Mouse (Mus musculus): ENCODE results near the gene Olfr62. TPM values are rescaled to one million over a fixed set of nuclear protein-coding genes. Genes with fewer than 3 reads are reported as not detected.

The Olfr62 gene
- not detected for polyA plus RNA-seq (2012; fragmentation: generic; extraction: Trizol)
- long read RNA-seq, experiment 1 = 0 reads
- long read RNA-seq, experiment 2 = 0 reads

- no peaks in the 10 kb centered on the region for H3K79me2 ChIP-seq (ENCODE audit: control insufficient read depth, insufficient read depth)
- no peak within 1 kb of the TSS for H3ac ChIP-seq (ENCODE audit: control insufficient read depth, insufficient read length, low read depth)
- H3K79me3 ChIP-seq (ENCODE audit: low read depth) = no peaks in the 10 kb centered on the region
- TF ChIP-seq CTCF (IDR thresholded peaks at IDR 0.05; ENCODE audit: control insufficient read depth, insufficient read depth, insufficient read length) = no peak
- H3K36me3 ChIP-seq (ENCODE audit: control insufficient read depth, insufficient read depth) = no peaks in the 10 kb centered on the region
- peaks cover 15% of the 10 kb centered on the region for H3K27me3 ChIP-seq (ENCODE audit: control insufficient read depth, insufficient read depth, insufficient read length)
- no peak within 1 kb of the TSS for H3K4me3 ChIP-seq (ENCODE audit: insufficient read depth, poor library complexity, severe bottlenecking)
Observed at GRCm38 (mm10) chr4:118658652-118659051, at the start of gene Olfr62. TSS of gene Olfr62 (plus strand) at chr4:118658952.

- peaks cover 74% of the 10 kb centered on the region for H3K27me3 ChIP-seq (ENCODE audit: control insufficient read depth, insufficient read depth, insufficient read length)
- H3K36me3 ChIP-seq (ENCODE audit: control insufficient read depth, insufficient read depth) = no peaks in the 10 kb centered on the region
- H3K4me3 ChIP-seq (ENCODE audit: insufficient read depth, poor library complexity, severe bottlenecking) = no peak overlapping the region
- no peaks in the 10 kb centered on the region for H3K79me3 ChIP-seq (ENCODE audit: low read depth)
- H3ac ChIP-seq (ENCODE audit: control insufficient read depth, insufficient read length, low read depth) = no peak overlapping the region
- no peaks in the 10 kb centered on the region for H3K79me2 ChIP-seq (ENCODE audit: control insufficient read depth, insufficient read depth)
- TF ChIP-seq MAX (IDR thresholded peaks at IDR 0.05) (no peak), CEBPB (IDR thresholded peaks at IDR 0.05; ENCODE audit: low read depth) (no peak)
Observed at GRCm38 (mm10) chr4:118609836-118610235, 48.9 kb upstream of the Olfr62 start.

- H3K79me3 ChIP-seq (ENCODE audit: low read depth) = no peaks in the 10 kb centered on the region
- H3ac ChIP-seq (ENCODE audit: control insufficient read depth, insufficient read length, low read depth) = no peak overlapping the region
- peaks cover 58% of the 10 kb centered on the region for H3K27me3 ChIP-seq (ENCODE audit: control insufficient read depth, insufficient read depth, insufficient read length)
- TF ChIP-seq USF1 (IDR thresholded peaks at IDR 0.05; ENCODE audit: low read depth) = peak; percentile 31
- TF ChIP-seq CTCF (IDR thresholded peaks at IDR 0.05; ENCODE audit: control insufficient read depth, insufficient read depth, insufficient read length) = no peak
- H3K79me2 ChIP-seq (ENCODE audit: control insufficient read depth, insufficient read depth) = no peaks in the 10 kb centered on the region
- H3K36me3 ChIP-seq (ENCODE audit: control insufficient read depth, insufficient read depth) = no peaks in the 10 kb centered on the region
- no peak overlapping the region for H3K4me3 ChIP-seq (ENCODE audit: insufficient read depth, poor library complexity, severe bottlenecking)
Observed at GRCm38 (mm10) chr4:118612619-118613018, 46.1 kb upstream of the Olfr62 start.

DNA sequence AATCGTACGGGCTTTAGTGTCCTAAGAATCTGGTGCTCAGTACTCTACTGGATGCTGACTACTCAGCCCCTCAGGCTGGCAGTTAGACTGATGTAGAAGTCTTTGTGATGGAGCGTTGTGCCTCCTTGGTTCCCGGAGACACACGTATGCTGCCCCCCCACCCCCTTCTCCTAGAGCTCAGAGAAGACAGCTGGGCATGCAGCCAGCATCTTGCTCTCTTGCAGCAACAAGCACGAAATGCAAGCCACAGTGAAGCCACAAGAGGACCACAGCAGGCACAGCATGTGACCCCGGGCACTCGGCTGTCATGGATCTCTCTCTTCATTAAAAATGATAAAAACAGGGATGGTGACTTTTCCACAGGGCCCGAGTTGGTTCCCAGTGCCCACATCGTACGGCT, 43.3 kb upstream of the Olfr62 start:
- TF ChIP-seq CEBPB (IDR thresholded peaks at IDR 0.05; ENCODE audit: low read depth) = no peak
- Histone ChIP-seq H3ac (ENCODE audit: control insufficient read depth, insufficient read length, low read depth) (no peak overlapping the region), H3K79me3 (ENCODE audit: low read depth) (no peaks in the 10 kb centered on the region)

DNA sequence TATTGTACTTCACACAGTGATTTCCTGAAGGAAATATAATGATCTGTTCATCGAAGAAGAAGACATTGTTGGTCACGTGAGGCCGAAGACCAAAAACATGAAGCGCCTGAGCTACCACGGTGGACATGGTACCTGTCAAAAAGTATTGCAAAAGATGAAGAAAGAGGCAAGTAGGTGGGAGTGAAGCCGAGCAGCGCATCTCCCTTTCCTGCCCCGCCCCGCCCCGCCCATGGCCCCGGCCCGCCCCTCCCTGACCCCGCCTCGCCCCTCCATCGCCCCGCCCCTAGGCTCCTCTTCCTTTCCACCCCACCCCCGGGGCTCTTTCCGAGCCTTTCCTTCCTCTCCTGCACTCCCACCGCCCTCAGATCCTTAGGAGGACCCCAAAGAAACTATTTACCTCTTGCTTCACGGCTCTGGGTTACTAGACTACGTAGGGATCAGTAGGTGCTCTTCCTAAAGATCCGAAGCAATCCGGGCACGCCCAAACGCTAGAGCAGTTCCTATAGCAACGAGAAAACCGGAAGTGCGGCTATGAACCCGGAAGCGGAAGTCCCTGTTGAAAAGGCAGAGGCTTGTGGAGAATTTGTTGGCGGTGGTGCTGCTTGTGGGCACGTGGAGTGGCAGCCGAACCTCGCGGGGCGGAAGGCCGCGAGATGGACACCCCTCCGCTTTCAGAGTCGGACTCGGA, 38.3 kb upstream of the Olfr62 start, which contains the start of the genes Cfap57 and Ebna1bp2:
TSS of gene Cfap57 (minus strand) at position 499 of the 688 bp plus-strand sequence.
TSS of gene Ebna1bp2 (plus strand) at position 521 of the 688 bp plus-strand sequence.
- Histone ChIP-seq H3K79me2 (ENCODE audit: control insufficient read depth, insufficient read depth) (peaks cover 37% of the 10 kb centered on the region), H3ac (ENCODE audit: control insufficient read depth, insufficient read length, low read depth) (peak within 1 kb of the TSS; percentile 97), H3K79me3 (ENCODE audit: low read depth) (peaks cover 22% of the 10 kb centered on the region), H3K36me3 (ENCODE audit: control insufficient read depth, insufficient read depth) (peaks cover 18% of the 10 kb centered on the region), H3K27me3 (ENCODE audit: control insufficient read depth, insufficient read depth, insufficient read length) (no peaks in the 10 kb centered on the region), H3K4me3 (ENCODE audit: insufficient read depth, poor library complexity, severe bottlenecking) (peak within 1 kb of the TSS; percentile 75)
- TF ChIP-seq CEBPB (IDR thresholded peaks at IDR 0.05; ENCODE audit: low read depth) = no peak
- no peak for TF ChIP-seq MYOG (IDR thresholded peaks at IDR 0.05; ENCODE audit: control insufficient read depth, extremely low read depth, insufficient read length)
- TF ChIP-seq USF1 (IDR thresholded peaks at IDR 0.05; ENCODE audit: low read depth) = peak; percentile 45
- no peak for TF ChIP-seq CTCF (IDR thresholded peaks at IDR 0.05; ENCODE audit: control insufficient read depth, insufficient read depth, insufficient read length)
- TF ChIP-seq MYOD1 (IDR thresholded peaks at IDR 0.05; ENCODE audit: control insufficient read depth, insufficient read length, low read depth) = no peak
- no peak for TF ChIP-seq FOSL1 (IDR thresholded peaks at IDR 0.05; ENCODE audit: insufficient read depth, low read length, poor library complexity, severe bottlenecking)
- TF ChIP-seq MAX (IDR thresholded peaks at IDR 0.05) = peak; percentile 94

More for the DNA sequence above, 43.3 kb upstream of the Olfr62 start:
- Histone ChIP-seq H3K36me3 (ENCODE audit: control insufficient read depth, insufficient read depth) (no peaks in the 10 kb centered on the region), H3K4me3 (ENCODE audit: insufficient read depth, poor library complexity, severe bottlenecking) (no peak overlapping the region), H3K79me2 (ENCODE audit: control insufficient read depth, insufficient read depth) (no peaks in the 10 kb centered on the region), H3K27me3 (ENCODE audit: control insufficient read depth, insufficient read depth, insufficient read length) (peaks cover 31% of the 10 kb centered on the region)

GRCm38 (mm10) chr4:118620967-118621320, 37.8 kb upstream of the Olfr62 start:
- no peak for TF ChIP-seq MYOD1 (IDR thresholded peaks at IDR 0.05; ENCODE audit: control insufficient read depth, insufficient read length, low read depth)
- no peak for TF ChIP-seq CEBPB (IDR thresholded peaks at IDR 0.05; ENCODE audit: low read depth)
- no peak for TF ChIP-seq FOSL1 (IDR thresholded peaks at IDR 0.05; ENCODE audit: insufficient read depth, low read length, poor library complexity, severe bottlenecking)
- TF ChIP-seq MYOG (IDR thresholded peaks at IDR 0.05; ENCODE audit: control insufficient read depth, extremely low read depth, insufficient read length) = no peak
- TF ChIP-seq CTCF (IDR thresholded peaks at IDR 0.05; ENCODE audit: control insufficient read depth, insufficient read depth, insufficient read length) = no peak
- no peak for TF ChIP-seq MAX (IDR thresholded peaks at IDR 0.05)
- Histone ChIP-seq H3K79me2 (ENCODE audit: control insufficient read depth, insufficient read depth) (peaks cover 37% of the 10 kb centered on the region), H3K4me3 (ENCODE audit: insufficient read depth, poor library complexity, severe bottlenecking) (peak overlapping the region; percentile 75), H3K36me3 (ENCODE audit: control insufficient read depth, insufficient read depth) (peaks cover 23% of the 10 kb centered on the region), H3K27me3 (ENCODE audit: control insufficient read depth, insufficient read depth, insufficient read length) (no peaks in the 10 kb centered on the region), H3ac (ENCODE audit: control insufficient read depth, insufficient read length, low read depth) (peak overlapping the region; percentile 97), H3K79me3 (ENCODE audit: low read depth) (peaks cover 22% of the 10 kb centered on the region)
